Mouse (Mus musculus): ENCODE results near the gene Dnajc16. TPM values are rescaled to one million over a fixed set of nuclear protein-coding genes. Genes with fewer than 3 reads are reported as not detected.
"Not testable (repeated sequence)": the region's sequence is repeated elsewhere in the genome, so short reads cannot be mapped to it uniquely, and the experiment has no call there.

Dnajc16 gene
- polyA plus RNA-seq, 3 experiments from 2014 or later, result 3.0 to 3.7 (median 3.6) TPM

GRCm38 (mm10) chr4:141794152-141794535, 3.4 kb upstream of the Dnajc16 start:
- no peak for ATAC-seq

GRCm38 (mm10) chr4:141793282-141794151, 2.8 kb upstream of the Dnajc16 start, which contains the start of gene Casp9:
TSS of gene Casp9 (plus strand) at chr4:141793612.
- ATAC-seq, result peak; percentile 73

- peak; percentile 1 for ATAC-seq
Measured at GRCm38 (mm10) chr4:141792554-141793281, 2.0 kb upstream of the Dnajc16 start.

- ATAC-seq, result no peak
Measured at GRCm38 (mm10) chr4:141791951-141792350, 1.2 kb upstream of the Dnajc16 start.

- no peak for ATAC-seq
Measured at GRCm38 (mm10) chr4:141791486-141791885, 755 bp upstream of the Dnajc16 start.

GRCm38 (mm10) chr4:141789564-141790218, 1.0 kb downstream of the Dnajc16 start:
- no peak for ATAC-seq

- ATAC-seq, result no peak
Measured at GRCm38 (mm10) chr4:141787462-141787861, 3.3 kb downstream of the Dnajc16 start.

- ATAC-seq, result no peak
Measured at GRCm38 (mm10) chr4:141787046-141787445, 3.7 kb downstream of the Dnajc16 start.

GRCm38 (mm10) chr4:141786141-141786540, 4.6 kb downstream of the Dnajc16 start:
- ATAC-seq, result no peak

GRCm38 (mm10) chr4:141784835-141785234, 5.9 kb downstream of the Dnajc16 start:
- ATAC-seq, result no peak

- ATAC-seq, result no peak
Measured at GRCm38 (mm10) chr4:141781201-141781985, 9.3 kb downstream of the Dnajc16 start.

- no peak for ATAC-seq
Measured at GRCm38 (mm10) chr4:141779828-141780227, 10.9 kb downstream of the Dnajc16 start.

GRCm38 (mm10) chr4:141773019-141773418, 17.7 kb downstream of the Dnajc16 start:
- ATAC-seq, result not testable (repeated sequence)

- no peak for ATAC-seq
Measured at GRCm38 (mm10) chr4:141771823-141772222, 18.9 kb downstream of the Dnajc16 start.

- ATAC-seq, result no peak
Measured at GRCm38 (mm10) chr4:141769501-141770160, 21.1 kb downstream of the Dnajc16 start.

GRCm38 (mm10) chr4:141767353-141768036, 23.2 kb downstream of the Dnajc16 start:
- no peak for ATAC-seq

GRCm38 (mm10) chr4:141766668-141767352, 23.9 kb downstream of the Dnajc16 start:
- ATAC-seq, result no peak

- peak; percentile 43 for ATAC-seq
Measured at GRCm38 (mm10) chr4:141766316-141766667, 24.4 kb downstream of the Dnajc16 start.

- no peak for ATAC-seq
Measured at GRCm38 (mm10) chr4:141765008-141765407, 25.7 kb downstream of the Dnajc16 start.

- ATAC-seq, result no peak
Measured at GRCm38 (mm10) chr4:141763476-141763875, 27.3 kb downstream of the Dnajc16 start.
